Mouse (Mus musculus) hindbrain, embryonic 14.5 days (tissue): ENCODE results near the gene Usp48. TPM values are rescaled to one million over a fixed set of nuclear protein-coding genes. Genes with fewer than 3 reads are reported as not detected.

Experiments used
- polyA plus RNA-seq: library from polyadenylated mRNA; unstranded; fragments of >200 nt; fragmentation: Nextera tagmentation; extraction: Ambion mirVana; gene quantifications from 2 replicates; pipeline ENCODE4 v1.2.1, GENCODE M21; 2014

Gene Usp48
- polyA plus RNA-seq, 1 experiment from 2014 or later = 70.9 TPM

Other genes with a start within 250 kb of the Usp48 start
- 1,007 and 1,073 TPM in 2 replicates for gene Cdc42, start 236.0 kb upstream of the Usp48 start, polyA plus RNA-seq
- gene Cela3a, start 184.0 kb upstream of the Usp48 start, polyA plus RNA-seq = not detected in 2 replicates
- not detected in 2 replicates for gene Cela3b, start 163.2 kb upstream of the Usp48 start, polyA plus RNA-seq
- not detected in 2 replicates for gene 1700013G24Rik, start 140.5 kb upstream of the Usp48 start, polyA plus RNA-seq
- gene Hspg2, start 125.0 kb upstream of the Usp48 start, polyA plus RNA-seq = 8.7 and 10.7 TPM in 2 replicates
- 0.57 TPM in 1 of 2 replicates, not detected in the other for gene Ldlrad2, start 19.2 kb upstream of the Usp48 start, polyA plus RNA-seq
- gene Rap1gap, start 71.0 kb downstream of the Usp48 start, polyA plus RNA-seq = 80.7 and 83.9 TPM in 2 replicates
- gene Alpl, start 202.6 kb downstream of the Usp48 start, polyA plus RNA-seq = 8.3 and 10.2 TPM in 2 replicates